Mouse (Mus musculus) olfactory bulb, adult 2 months (tissue): ENCODE results near the gene Ctdspl.

Experiments
- CTCF ChIP-seq: fragments of 200-500 bp; IDR thresholded peaks from 2 replicates; pipeline ENCODE4 v1.5.1; 2012; ENCODE audit warnings: low read depth, mild to moderate bottlenecking, low read length, moderate library complexity; ENCODE audit not compliant: insufficient read depth
- POLR2A ChIP-seq: fragments of 200-500 bp; IDR thresholded peaks from 2 replicates; pipeline ENCODE4 v1.6.1; 2012; ENCODE audit warnings: mild to moderate bottlenecking, low read depth, low read length, moderate library complexity; ENCODE audit not compliant: insufficient read depth

- TF ChIP-seq CTCF (no peak), POLR2A (no peak)
These were observed 66.3 kb downstream of the Ctdspl start for GRCm38 (mm10) chr9:118992586-118992955.
